Mouse (Mus musculus) right cerebral cortex, postnatal 14 days (tissue): Measurements from ENCODE around the gene Zgpat.

Source experiments
- DNase-seq: peaks from one replicate; pipeline ENCODE4 v3.0.0; 2022

The Zgpat gene

DNA sequence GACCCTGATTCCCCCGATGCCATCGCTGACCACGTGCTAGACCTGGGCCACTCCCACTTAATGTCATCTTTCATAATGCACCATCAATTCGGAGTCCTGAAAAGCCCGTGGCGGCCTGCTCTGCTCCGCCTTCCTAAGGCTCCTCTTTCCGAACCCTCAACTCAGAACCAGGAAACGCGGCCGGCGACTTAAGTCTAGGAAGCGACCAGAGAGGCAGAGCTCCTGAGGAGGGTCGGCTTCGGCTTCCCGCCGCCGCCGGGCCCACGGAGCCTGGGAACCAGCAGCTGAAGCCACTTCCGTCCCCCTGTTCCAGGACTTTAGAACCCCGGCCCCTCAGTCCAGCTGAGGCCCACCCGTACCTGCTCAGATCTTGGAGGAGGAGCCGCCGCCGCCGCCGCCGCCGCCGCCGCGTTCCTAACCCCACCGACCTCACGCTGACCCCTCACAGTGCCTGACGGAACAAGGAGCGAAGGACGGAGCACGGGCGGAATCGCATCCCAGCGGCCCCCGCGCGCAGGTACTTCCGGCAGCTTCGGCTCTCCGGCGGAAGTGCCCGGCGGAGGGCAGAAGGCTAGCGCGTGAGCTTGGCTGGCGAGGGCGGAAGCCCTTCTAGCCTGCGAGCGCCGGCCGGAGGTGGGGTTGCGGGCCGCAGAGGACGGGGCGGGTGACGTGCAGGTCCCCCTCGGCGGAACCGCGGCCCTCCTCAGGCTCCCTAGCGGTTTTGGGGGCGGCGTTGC is at the start of gene Zgpat, which contains the start of gene Arfrp1:
Zgpat (plus strand) TSS at position 69 of the 737 bp plus-strand sequence.
Arfrp1 (minus strand) TSS at position 545 of the 737 bp plus-strand sequence.
- DNase-seq, result peak; percentile 91

DNA sequence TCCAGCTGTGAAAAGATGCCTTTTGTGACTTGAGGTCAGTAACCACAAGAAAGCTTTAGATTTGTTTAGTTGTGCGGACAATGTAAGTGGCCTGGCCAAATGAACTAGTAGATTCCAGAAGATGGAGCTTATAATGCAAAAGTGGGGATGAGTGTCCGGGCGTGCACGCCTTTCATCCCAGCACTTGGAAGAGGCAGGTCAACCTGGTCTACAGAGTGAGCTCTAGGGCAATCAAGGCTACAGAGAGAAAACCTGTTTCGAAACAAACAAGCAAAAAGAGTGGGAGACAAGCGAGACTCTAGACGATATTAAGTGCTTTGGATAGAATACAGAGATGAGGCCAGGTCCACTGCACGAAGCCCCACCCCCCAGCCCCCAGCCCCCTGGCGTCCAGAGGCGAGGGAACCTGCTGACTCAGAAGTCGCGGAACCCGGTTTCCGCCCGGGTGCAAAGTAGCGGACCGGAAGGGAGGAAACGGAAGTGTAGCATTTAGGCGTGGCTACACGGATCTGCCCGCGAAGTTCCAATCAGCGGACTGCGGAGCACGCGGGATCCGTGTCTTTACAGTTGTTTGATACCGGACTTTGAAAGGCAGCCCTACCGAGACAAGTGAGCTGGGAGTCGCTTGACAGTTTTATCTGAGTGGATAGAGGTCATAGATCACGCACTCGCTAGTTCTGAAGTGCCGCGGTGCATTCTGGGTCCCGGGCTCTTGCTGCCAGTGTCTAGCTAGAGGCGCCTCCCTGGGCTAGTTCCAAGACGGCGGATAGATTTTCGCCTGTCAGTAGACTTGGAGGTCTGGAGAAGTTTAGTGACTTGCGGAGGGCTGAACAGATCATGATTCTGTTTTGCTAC is 45.3 kb upstream of the Zgpat start, which contains the start of gene Rtel1:
Rtel1 (plus strand) TSS at position 492 of the 855 bp plus-strand sequence.
- DNase-seq, result peak; percentile 83

DNA sequence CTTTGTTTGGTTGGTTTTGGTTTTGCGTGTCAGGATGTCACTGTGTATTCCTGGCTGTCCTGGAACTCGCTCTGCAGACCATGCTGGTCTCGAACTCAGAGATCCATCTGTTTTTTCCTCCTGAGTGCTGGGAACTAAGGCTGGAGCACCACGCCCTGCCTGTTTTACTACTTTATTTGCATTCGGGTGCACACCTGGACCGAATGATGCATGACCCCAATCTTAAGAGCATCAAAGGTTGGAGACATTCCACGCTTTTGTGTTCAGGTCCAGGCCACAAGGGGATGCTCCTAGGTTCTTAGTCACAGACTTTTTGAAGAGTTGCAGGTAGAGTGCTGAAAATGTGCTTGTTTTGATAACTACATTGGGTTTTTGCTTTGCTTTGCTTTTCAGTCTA is 44.6 kb upstream of the Zgpat start:
- DNase-seq, result no peak

DNA sequence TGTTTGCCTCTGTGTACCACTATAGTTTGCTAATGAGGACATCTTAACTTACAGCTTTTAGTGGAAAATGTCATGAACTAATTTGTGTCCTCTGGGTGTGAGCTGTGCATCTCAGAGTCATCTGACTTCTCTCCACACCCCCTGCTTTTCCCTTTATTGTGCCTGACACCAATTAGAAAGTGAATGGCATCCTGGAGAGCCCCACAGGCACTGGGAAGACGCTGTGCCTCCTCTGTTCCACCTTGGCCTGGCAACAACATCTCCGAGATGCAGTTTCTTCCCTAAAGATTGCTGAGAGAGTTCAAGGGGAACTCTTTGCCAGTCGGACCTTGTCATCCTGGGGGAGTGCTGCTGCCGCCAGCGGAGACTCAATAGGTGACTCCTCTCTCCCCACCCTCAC is 42.6 kb upstream of the Zgpat start:
- no peak for DNase-seq

DNA sequence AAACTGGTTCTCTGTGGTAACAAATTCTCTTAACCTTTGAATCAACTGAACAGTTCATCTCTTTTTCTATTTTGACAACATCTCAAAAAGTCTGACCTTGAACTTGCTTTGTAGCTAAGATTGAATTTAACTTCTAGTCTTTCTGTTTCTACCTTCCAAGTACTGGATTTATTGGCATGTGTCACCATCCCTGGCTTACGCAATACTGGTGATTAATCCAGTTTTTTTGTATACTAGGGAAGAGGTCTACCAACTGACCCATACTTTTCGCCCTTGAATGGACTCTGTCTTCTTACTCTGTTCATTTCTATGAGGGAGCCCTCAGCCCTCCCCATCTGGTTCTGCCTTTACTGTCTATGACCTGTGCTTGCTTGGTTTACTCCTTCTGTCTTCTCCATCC is 38.6 kb upstream of the Zgpat start:
- DNase-seq, result no peak

DNA sequence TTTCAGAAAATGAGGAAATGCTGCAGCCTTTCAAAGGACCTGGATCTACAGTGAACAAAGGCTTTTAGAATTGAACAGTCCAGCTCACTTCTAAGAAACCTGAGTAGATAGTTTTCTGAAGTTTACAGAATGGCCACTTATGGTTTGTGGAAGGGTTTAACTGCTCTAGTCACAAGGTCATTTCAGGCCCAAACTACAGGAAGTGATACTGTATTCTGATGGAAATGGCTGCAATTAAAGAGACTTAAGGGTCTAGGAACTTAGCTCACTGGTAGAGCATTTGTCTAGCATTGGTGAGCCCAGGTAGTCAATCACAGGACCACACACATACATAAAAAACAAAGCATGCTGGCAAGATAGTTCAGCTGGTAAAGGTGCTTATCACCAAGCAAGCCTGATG is 32.2 kb upstream of the Zgpat start:
- no peak for DNase-seq

DNA sequence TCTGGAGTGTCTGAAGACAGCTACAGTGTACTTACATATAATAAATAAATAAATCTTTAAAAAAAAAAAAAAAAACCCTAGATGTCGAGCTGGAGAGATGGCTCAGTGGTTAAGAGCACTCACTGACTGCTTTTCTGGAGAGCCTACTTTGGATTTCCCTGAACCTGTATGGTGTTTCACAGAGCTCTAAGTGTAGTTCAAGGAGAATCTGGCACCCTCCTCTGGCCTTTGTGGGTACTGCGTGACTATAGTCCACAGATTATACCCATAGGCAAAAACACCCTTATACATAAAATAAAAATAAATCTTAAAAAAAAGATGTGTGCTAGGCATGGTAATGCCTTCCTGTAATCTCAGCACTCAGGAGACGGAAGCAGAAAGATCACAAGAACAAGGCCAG is 30.7 kb upstream of the Zgpat start:
- peak; percentile 73 for DNase-seq

DNA sequence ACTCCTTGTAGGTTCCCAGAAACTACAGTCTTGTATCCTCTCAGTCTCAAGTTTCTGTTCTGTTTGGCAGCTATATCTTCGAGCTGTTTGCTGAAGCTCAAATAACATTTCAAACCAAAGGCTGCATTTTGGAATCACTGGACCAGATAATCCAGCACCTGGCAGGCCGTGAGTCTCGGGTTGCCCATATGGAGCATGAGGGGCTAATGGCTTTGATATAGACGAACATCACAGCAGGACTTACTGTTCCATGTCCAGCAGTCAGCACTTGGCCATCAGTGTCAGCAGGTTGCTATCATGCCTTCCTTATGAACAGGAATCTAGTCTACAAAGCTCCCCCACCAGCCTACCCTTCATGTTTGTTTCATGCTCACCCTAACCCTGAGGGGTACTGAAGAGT is 24.3 kb upstream of the Zgpat start:
- no peak for DNase-seq

DNA sequence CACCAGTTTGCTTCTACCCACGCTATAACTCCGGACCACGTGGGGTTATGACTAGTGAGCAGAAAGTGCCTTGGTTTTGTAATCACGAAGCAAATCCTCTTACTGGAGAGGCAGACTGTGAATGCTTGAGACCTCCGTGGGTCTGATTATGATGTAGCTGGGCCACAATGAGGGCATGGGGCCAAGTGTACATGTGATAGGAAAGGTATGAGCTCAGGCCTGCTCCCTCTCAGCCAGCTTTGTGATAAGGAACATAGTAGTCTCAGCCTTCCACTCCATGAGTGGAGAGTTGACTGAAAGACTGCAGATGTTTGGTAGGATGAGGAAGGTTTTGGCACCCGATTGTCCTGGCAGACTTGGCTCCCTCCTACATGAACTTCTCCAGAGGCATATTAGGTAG is 22.0 kb upstream of the Zgpat start:
- no peak for DNase-seq

DNA sequence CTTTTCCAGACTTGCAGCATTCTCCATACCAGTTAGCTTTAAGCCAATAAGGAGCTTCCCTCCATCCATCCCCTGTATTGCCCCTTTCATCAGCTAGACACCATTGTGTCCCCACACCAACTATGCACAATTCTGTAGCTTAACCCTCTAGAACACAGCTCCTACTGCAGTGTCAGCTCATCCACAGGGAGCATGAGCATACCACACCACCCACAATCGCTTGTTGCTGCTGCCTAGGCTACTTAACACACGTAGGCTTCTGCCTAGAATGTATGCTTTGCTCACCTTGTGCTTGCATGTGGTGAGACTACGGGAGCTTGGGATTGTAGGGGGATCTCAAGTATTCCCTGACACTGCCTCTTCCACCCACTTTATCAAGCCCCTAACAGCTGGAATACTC is 7.9 kb upstream of the Zgpat start:
- no peak for DNase-seq

DNA sequence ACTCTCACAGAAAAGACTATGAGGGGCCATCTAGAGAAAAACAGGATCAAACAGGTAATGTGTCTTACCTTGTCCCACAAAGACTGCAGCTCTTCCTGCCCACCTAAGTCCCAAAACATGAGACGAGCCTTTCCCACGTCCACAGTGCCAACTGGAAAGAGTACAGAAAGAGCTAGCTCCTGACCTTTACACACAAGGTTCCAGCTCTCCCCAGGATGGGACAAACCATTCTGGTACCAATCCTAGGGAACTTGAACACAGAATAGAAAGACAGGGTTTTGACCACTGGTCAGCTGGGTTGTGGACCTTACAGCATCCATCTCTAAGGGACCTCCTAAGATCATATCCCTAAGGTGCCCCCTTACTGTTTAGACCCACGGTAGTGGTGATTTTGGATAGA is 782 bp upstream of the Zgpat start:
- no peak for DNase-seq

DNA sequence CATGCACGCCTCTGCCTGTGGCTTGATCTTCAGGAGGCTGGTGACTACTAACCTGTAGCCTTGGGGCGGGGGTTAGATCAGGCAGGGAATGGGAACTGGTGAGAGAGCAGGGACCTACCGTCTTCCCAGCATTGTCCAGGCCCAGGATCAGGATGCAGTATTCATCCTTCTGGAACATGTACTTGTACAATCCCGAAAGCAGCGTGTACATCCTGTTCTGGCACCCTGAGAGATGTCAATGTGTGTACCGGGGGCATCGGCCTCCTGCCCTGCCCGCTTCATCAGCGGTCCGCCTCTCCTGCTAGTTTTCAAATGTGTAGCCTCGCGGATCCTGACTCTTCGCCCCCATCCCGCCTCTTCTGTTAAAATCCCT is 255 bp upstream of the Zgpat start:
- DNase-seq, result no peak

DNA sequence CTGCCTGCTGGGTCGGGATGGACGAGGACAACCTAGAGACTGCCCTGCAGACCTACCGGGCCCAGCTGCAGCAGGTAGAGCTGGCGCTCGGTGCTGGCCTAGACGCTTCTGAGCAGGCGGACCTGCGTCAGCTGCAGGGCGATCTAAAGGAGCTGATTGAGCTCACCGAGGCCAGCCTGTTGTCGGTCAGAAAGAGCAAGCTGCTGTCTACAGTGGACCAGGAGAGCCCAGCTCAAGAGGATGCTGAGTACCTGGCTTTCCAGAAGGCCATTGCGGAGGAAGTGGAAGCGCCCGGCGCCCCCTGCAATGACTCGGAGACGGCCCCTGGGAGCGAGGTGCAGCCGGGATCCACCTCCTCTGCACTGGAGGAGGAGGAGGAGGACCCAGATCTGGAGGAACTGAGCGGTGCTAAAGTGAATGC is 937 bp downstream of the Zgpat start:
- DNase-seq, result no peak

DNA sequence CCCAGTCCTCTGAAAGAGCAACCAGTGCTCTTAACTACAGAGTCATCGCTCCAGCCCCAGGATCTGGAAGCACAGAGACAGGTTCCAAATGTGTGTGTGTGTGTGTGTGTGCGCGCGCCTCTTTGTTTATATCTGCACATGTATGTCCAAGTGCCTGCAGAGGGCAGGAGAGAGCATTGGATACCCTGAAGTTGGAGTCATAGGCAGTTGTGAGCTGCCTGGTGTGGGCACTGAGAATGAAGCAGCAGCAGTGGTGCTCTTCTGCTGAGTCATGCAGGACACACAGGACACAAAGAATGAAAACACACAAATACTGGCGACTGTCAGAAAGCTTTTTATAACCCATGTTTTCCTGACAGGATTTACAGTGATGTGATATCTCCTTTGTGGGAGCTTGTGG is 5.3 kb downstream of the Zgpat start:
- no peak for DNase-seq

DNA sequence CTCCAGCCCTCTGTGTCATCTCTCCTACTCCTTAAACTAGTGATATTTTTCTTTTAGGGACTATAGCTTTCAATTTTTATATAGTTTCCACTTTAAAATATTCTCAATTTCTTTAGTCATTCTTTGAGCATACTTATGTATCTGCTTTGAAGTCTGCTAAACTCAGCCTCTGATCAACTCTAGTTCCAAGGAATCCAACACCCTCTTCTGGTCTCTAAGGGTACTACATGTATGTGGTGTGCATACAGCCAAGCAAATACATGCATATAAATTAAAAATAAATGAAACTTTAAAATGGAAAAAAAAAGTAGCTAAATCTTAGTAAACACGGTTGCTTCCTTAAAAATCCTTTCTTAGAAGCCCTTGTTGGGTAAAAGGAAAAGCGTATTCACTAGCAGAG is 11.1 kb downstream of the Zgpat start:
- DNase-seq, result no peak

DNA sequence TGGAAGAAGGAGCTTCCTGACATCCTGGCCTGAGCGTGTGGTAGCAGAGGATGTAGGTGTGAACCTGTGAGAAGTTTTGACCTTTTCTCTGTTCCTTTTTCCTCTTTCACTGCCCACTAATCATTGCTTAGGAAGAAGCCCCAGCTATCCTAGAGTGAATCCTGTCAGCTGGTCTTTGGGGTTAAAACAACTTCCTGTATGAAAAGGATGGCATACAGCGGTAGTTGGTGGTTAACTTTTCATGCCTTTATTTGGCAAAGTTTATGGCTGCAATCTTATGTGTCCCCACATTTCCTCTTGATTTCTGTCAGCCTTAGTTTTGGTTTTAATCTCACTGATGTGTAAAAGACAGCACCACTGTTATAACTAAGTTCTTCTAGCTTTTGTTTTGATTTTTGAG is 12.5 kb downstream of the Zgpat start:
- DNase-seq, result no peak

DNA sequence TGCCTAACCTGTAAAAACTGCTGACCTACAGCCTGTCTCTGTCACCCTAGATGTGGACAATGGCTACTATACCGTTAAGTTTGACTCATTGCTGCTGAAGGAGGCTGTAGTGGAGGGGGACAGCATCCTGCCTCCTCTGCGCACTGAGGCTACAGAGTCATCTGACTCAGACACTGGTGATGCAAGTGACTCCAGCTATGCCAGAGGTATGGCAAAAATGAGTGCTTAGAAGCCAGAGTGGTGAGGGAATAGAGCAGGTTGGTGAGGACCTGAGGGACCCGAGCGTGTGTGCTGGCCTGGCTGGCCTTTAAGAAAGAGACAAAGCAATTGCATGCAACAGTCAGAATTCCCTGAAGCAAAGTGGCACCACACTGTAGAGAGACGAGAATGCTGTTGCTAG is 14.0 kb downstream of the Zgpat start:
- no peak for DNase-seq

DNA sequence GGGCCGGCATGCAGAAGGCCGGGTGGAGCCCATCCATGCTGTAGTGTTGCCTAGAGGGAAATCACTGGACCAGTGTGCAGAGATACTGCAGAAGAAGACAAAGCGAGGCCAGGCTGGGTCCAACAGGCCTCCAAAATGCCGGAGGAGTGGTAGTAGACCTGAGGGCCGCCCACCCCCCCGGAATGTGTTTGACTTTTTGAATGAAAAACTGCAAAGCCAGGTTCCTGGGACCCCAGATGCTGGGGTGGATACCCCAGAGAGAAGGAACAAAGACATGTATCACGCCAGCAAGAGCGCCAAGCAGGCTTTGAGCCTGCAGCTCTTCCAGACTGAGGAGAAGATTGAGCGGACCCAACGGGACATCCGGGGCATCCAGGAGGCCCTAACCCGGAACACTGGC is 15.1 kb downstream of the Zgpat start, which contains the start of gene Lime1:
Lime1 (plus strand) TSS at position 301 of the 400 bp plus-strand sequence.
- no peak for DNase-seq

DNA sequence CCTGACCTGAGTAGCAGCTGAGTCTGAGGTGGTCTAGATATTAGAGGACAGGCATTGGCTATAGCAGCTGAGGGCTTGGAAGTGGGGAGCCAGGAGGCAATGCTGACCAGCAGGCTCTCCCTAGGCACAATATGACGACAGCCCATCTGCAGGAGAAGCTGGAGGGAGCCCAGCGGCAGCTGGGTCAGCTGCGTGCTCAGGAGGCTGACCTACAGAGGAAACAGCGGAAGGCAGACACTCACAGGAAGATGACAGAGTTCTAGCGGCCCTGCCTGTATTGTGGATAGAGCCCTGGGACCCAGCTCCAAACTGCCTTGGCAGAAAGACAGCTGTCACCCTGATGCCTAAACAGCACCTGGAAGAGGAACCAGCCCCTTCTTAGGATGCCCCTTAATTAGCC is 15.5 kb downstream of the Zgpat start:
- no peak for DNase-seq

DNA sequence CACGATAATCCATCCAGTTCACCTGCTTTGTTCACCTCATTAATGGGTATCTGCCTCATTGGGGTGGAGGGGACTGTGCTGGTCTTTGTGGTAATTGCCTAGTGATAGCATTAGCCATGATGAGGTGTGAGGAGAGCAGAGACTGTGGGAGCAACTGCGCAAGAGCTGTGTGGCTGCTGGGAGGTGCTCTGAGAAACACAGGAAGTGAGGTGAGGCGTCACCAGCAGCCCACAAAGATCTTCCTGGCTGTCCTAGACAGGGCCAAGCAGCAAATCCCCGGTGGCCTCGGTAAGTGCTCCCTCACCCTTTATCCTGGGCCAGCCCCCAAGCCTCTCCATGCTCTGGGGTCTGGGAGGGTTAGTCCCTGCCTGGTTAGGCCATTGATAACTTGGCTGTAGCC is 16.4 kb downstream of the Zgpat start:
- no peak for DNase-seq

DNA sequence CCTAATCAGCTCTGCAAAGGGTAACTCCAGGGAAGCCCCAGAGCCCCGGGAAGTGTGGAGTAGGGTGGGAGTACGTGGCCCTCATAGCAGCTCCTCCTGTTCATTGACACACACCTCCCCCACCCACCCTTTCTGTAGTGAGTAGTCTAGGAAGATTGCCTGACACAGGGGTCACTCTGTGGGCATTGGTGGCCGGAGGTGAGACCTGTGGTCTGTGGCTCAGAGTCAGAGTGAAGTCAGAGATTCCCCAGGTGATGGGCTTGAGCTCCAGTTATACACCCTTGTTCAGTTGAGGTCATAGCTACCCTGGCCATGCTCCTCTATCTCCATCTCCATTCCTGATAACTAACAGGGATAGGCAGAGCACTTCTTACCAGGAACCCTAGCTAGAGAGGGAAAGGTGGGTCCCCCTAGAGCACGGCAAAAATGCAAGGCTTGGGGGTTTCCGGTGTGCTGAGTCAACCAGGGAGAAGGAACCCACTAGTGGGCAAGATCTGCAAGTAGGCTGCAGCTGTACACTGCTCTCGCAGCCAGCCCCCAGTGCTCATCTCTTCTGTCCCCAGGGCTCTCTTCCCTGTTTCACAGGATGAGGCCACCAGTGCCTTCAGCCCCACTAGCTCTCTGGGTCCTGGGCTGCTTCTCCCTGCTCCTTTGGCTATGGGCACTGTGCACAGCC is 17.0 kb downstream of the Zgpat start:
- DNase-seq, result no peak

DNA sequence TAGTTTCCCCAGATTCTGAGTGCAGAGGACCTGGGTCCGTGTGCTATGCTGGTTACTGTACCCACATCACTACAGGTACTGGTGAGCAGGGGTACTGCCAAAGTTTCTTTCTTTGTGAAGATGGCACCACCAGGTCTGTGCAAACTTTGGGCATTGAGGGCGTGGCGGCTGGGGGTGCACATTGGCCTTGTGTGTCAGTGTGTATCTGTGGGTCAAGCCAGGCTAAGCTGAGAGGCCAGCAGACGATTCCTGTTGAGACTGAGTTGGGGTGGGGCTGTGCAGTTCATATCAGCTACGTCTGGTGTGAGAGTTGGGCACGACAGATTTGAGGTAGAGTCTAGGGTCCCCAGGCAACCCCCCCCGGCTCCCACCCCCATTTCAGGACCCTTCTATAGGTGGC is 19.7 kb downstream of the Zgpat start:
- DNase-seq, result no peak

DNA sequence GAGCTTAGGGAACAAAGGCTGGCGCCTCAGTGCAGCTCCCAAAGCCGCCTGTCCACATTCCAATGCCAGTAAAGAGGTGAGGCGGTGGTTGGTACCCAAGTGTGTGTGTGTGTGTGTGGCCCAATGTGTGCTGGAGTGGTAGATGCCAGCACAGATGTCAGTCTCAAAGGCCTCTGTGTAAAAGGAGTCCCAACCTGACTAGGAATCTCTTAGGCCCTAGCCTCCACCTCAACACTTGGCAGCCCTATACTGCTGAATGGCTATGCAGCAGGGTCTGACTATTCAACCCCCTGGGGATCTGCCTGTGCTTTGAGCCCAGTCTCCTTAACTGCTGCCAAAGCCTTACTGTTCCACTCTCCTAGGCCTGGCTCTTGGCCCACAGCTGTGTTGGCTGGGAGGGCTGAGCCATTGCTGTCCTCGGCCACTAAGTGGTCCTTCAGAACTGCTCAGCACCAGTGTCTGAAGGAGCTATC is 20.2 kb downstream of the Zgpat start:
- no peak for DNase-seq

DNA sequence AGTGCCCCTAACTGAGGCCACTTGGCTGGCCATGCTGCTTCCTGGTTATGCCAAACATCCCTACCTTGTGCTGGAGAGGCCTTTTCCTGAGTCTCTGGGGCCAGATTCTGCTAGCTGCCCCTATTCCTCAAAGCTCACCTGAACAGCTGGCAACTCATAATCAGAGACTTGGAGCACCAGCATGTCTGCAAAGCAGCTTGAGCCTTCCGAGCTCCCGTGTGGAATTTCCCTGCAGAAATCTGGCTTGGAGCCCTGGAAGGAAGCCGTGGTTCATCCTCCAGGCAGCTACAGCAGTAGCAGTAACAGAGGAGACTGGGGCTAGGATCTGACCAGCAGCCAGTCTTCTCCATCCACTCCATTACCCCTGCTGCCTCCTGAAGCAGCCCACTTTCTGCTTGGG is 21.2 kb downstream of the Zgpat start:
- peak; percentile 64 for DNase-seq
